Mouse (Mus musculus): ENCODE measurements around the gene Rnf141. TPM values are rescaled to one million over a fixed set of nuclear protein-coding genes. Genes with fewer than 3 reads are reported as not detected.

Rnf141 gene
- polyA plus RNA-seq (2012; rRNA removed; ENCODE audit: low replicate concordance): 7.7 and 8.3 TPM in 2 replicates

DNA sequence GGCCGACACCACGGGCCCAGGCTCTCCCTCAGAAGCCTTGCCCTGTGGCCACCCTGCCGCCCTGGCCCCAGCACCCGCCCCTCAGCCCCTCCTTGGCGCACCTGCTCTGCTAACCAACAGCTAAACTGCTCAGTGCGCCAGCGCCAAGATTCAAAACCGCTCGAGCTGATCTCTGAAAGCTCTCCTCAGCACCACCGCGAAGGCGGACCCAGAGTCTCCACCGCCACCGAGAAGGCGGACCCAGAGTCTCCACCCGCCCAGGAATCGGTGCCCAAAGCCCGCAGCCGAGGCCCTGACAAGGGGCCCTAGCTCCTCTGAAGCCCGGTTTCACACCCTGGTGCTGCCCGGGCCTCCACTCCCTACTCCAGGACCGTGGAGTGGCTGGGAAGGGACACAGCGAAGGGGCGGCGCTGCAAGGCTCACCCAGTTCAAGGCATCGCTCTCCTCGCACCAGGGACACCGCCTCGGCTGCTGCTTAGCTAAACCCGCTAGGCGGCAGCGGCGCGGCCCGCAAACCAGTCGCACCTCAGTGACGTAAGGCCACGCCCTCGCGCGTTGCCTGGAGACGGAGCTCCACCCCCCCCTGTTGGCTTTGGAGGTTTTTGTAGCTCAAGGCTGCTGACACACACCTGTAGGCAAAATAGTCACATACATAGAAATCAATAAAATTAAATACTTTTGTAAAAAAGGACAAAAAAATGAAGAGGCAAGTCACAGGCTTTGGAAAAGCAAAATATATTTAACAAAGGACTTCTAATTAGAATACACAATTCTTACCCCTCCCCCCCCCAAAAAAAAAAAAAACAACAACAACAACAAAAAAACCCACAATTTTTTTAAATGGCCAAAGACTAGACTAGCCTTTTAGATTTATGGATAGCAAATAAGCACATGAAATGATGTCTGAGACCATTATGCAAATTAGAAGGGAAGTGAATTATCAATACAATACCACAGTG is at the start of gene Rnf141:
Rnf141 (minus strand) TSS at position 542 of the 959 bp plus-strand sequence.

DNA sequence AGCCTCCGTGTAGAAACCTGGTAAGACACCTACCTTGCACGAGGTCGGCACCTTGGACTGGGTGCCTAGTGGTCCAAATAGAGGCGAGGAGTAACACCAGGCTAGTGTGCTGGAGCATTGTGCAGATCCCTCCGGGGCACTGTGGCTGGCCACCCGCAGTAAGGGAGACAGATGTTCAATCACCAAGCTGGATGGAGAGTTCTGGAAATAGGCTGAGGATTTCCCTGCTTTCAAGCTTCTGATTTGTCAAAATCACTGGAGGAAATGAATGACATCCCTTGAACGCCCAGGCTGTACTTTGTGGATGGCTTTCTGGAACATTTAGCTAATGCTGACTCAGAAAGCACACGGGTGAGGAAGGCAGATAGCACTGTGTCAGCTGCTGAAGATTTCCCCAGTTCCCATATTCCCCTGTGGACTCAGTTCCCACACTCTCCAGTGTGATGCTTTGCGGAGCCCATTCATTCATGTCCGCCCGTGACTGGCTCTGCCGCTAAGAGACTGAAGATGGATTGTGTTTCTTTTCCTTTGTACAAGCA is 18.6 kb upstream of the Rnf141 start, which contains the start of gene Lyve1:
Lyve1 (minus strand) TSS at position 489 of the 539 bp plus-strand sequence.

GRCm38 (mm10) chr7:110768001-110768400 is 76.3 kb downstream of the Rnf141 start, which contains the start of gene Ampd3:
Ampd3 (plus strand) TSS chr7:110768206.

Other genes with a start within 250 kb of the Rnf141 start
- 5.8 and 7.7 TPM in 2 replicates for gene Sbf2, start 229.5 kb downstream of the Rnf141 start, polyA plus RNA-seq (2012; rRNA removed; ENCODE audit: low replicate concordance)
- 2.9 TPM in 2 replicates for gene Adm, start 216.8 kb downstream of the Rnf141 start, polyA plus RNA-seq (2012; rRNA removed; ENCODE audit: low replicate concordance)
- 4.4 and 7.8 TPM in 2 replicates for gene Ampd3, start 76.3 kb downstream of the Rnf141 start, polyA plus RNA-seq (2012; rRNA removed; ENCODE audit: low replicate concordance)
- gene Lyve1, start 18.8 kb upstream of the Rnf141 start, polyA plus RNA-seq (2012; rRNA removed; ENCODE audit: low replicate concordance): 2.6 and 6.2 TPM in 2 replicates
- gene Mrvi1, start 138.0 kb upstream of the Rnf141 start, polyA plus RNA-seq (2012; rRNA removed; ENCODE audit: low replicate concordance): 9.0 and 25.2 TPM in 2 replicates
- 2.5 and 2.6 TPM in 2 replicates for gene Ctr9, start 184.5 kb upstream of the Rnf141 start, polyA plus RNA-seq (2012; rRNA removed; ENCODE audit: low replicate concordance)
- 5.8 and 14.7 TPM in 2 replicates for gene Eif4g2, start 238.6 kb upstream of the Rnf141 start, polyA plus RNA-seq (2012; rRNA removed; ENCODE audit: low replicate concordance)

Data from duodenum, adult 2 months (tissue).